Mouse (Mus musculus): ENCODE results near the gene Mall. TPM values are rescaled to one million over a fixed set of nuclear protein-coding genes. Genes with fewer than 3 reads are reported as not detected.

The Mall gene
- total and polyA plus RNA-seq, 3 experiments, result 0.11 TPM; not detected in 2

- dilution Hi-C loops (cut with MboI; ENCODE audit: extremely low pct_ligation_motif_present, extremely low pct_unique_long_range_greater_than_20kb, low sequenced_read_pairs) (no loop called here), in situ Hi-C loops (cut with MboI; ENCODE audit: low pct_ligation_motif_present, low pct_unique_long_range_greater_than_20kb, low sequenced_read_pairs) (no loop called here)
- H3K4me2 ChIP-seq (ENCODE audit: insufficient read depth, low read depth, poor library complexity, severe bottlenecking), result no peak overlapping the region
- TF ChIP-seq KAT2A (IDR thresholded peaks at IDR 0.05; ENCODE audit: insufficient replicate concordance, low read length) (no peak), MAX (IDR thresholded peaks at IDR 0.05; ENCODE audit: low read length) (no peak), NELFE (IDR thresholded peaks at IDR 0.05; ENCODE audit: low read depth, low read length) (no peak), PAX5 (IDR thresholded peaks at IDR 0.05; ENCODE audit: low read length) (no peak), POLR2A (IDR thresholded peaks at IDR 0.05; ENCODE audit: low read depth, low read length) (no peak), TBP (conservative IDR thresholded peaks at IDR 0.05; ENCODE audit: low read depth, low read length) (no peak), EP300 (IDR thresholded peaks at IDR 0.05; ENCODE audit: low read length) (no peak), CTCF (conservative IDR thresholded peaks at IDR 0.05 in 1 of 2, IDR thresholded peaks at IDR 0.05 in 1 of 2; ENCODE audit: low read depth in 2 of 2, low read length in 2 of 2) (no peak), CHD1 (IDR thresholded peaks at IDR 0.05; ENCODE audit: low read depth, low read length) (no peak), USF2 (conservative IDR thresholded peaks at IDR 0.05; ENCODE audit: low read depth, low read length) (no peak)
- H3K4me3 ChIP-seq (replicated peaks in 1 of 3; ENCODE audit: low read depth in 2 of 3, low read length in 2 of 3, poor library complexity in 1 of 3), result no peak overlapping the region
- H3K27me3 ChIP-seq (replicated peaks), result no peaks in the 10 kb centered on the region
- peaks cover 0 to 6% of the 10 kb centered on the region in 2 experiments; a peak in 2 of 4 replicates for H3K4me1 ChIP-seq (ENCODE audit: control insufficient read depth in 1 of 2, insufficient read depth in 2 of 2)
- peaks cover 0 to 8% of the 10 kb centered on the region in 2 experiments for H3K36me3 ChIP-seq (replicated peaks in 1 of 2; ENCODE audit: control insufficient read depth in 1 of 2, insufficient read depth in 1 of 2, low read length in 1 of 2)
- no peaks in the 10 kb centered on the region for H3K9me3 ChIP-seq (replicated peaks; ENCODE audit: low read length)
- no peaks in the 10 kb centered on the region for H3K79me2 ChIP-seq (replicated peaks; ENCODE audit: control insufficient read depth, extremely low read depth, insufficient read depth, poor library complexity, severe bottlenecking)
- no peak for DNase-seq (ENCODE audit: extremely low read depth)
- no peak overlapping the region for H3K27ac ChIP-seq (ENCODE audit: insufficient read depth, low read depth)
- no peak overlapping the region for H3K9ac ChIP-seq (ENCODE audit: insufficient read depth, low read depth)
These were observed 29.6 kb upstream of the Mall start for GRCm38 (mm10) chr2:127759157-127759880.

- Histone ChIP-seq H3K9ac (ENCODE audit: insufficient read depth, low read depth) (no peak overlapping the region), H3K9me3 (replicated peaks; ENCODE audit: low read length) (no peaks in the 10 kb centered on the region), H3K79me2 (replicated peaks; ENCODE audit: control insufficient read depth, extremely low read depth, insufficient read depth, poor library complexity, severe bottlenecking) (no peaks in the 10 kb centered on the region), H3K4me2 (ENCODE audit: insufficient read depth, low read depth, poor library complexity, severe bottlenecking) (no peak overlapping the region), H3K4me3 (replicated peaks in 1 of 3; ENCODE audit: low read depth in 2 of 3, low read length in 2 of 3, poor library complexity in 1 of 3) (no peak overlapping the region), H3K27me3 (replicated peaks) (no peaks in the 10 kb centered on the region), H3K4me1 (ENCODE audit: control insufficient read depth in 1 of 2, insufficient read depth in 2 of 2) (peaks cover 2 to 13% of the 10 kb centered on the region in 2 experiments; a peak in 3 of 4 replicates), H3K36me3 (replicated peaks in 1 of 2; ENCODE audit: control insufficient read depth in 1 of 2, insufficient read depth in 1 of 2, low read length in 1 of 2) (peaks cover 0 to 8% of the 10 kb centered on the region in 2 experiments), H3K27ac (ENCODE audit: insufficient read depth, low read depth) (no peak overlapping the region)
- TF ChIP-seq MAFK (IDR thresholded peaks at IDR 0.05; ENCODE audit: insufficient replicate concordance, low read length), result no peak
- no peak for TF ChIP-seq NELFE (IDR thresholded peaks at IDR 0.05; ENCODE audit: low read depth, low read length)
- TF ChIP-seq HCFC1 (IDR thresholded peaks at IDR 0.05; ENCODE audit: low read depth, low read length), result no peak
- TF ChIP-seq IRF4 (IDR thresholded peaks at IDR 0.05; ENCODE audit: low read depth, low read length), result no peak
- TF ChIP-seq JUND (conservative IDR thresholded peaks at IDR 0.05; ENCODE audit: low read depth, low read length), result no peak
- no peak for TF ChIP-seq PAX5 (IDR thresholded peaks at IDR 0.05; ENCODE audit: low read length)
- TF ChIP-seq USF2 (conservative IDR thresholded peaks at IDR 0.05; ENCODE audit: low read depth, low read length), result no peak
- TF ChIP-seq EP300 (IDR thresholded peaks at IDR 0.05; ENCODE audit: low read length), result no peak
- TF ChIP-seq MEF2A (IDR thresholded peaks at IDR 0.05; ENCODE audit: borderline replicate concordance, low read depth, low read length), result no peak
- TF ChIP-seq KAT2A (IDR thresholded peaks at IDR 0.05; ENCODE audit: insufficient replicate concordance, low read length), result no peak
- no peak for TF ChIP-seq GABPA (IDR thresholded peaks at IDR 0.05; ENCODE audit: insufficient replicate concordance, low read depth, low read length)
- no peak for TF ChIP-seq MXI1 (IDR thresholded peaks at IDR 0.05; ENCODE audit: low read depth, low read length)
- TF ChIP-seq NRF1 (IDR thresholded peaks at IDR 0.05; ENCODE audit: low read depth, low read length), result no peak
- no peak for TF ChIP-seq POLR2AphosphoS2 (IDR thresholded peaks at IDR 0.05; ENCODE audit: low read depth, low read length)
- no peak for TF ChIP-seq SIN3A (IDR thresholded peaks at IDR 0.05; ENCODE audit: low read length)
- in situ Hi-C loops (cut with MboI; ENCODE audit: low pct_ligation_motif_present, low pct_unique_long_range_greater_than_20kb, low sequenced_read_pairs) (no loop called here), dilution Hi-C loops (cut with MboI; ENCODE audit: extremely low pct_ligation_motif_present, extremely low pct_unique_long_range_greater_than_20kb, low sequenced_read_pairs) (no loop called here)
- no peak for DNase-seq (ENCODE audit: extremely low read depth)
These were observed 27.4 kb upstream of the Mall start for GRCm38 (mm10) chr2:127757171-127757570.
